Mouse (Mus musculus): ENCODE data around the gene Olfr1278. TPM values are rescaled to one million over a fixed set of nuclear protein-coding genes. Genes with fewer than 3 reads are reported as not detected.
"Not testable (repeated sequence)": the region's sequence is repeated elsewhere in the genome, so short reads cannot be mapped to it uniquely, and the experiment has no call there.

Gene Olfr1278
- not detected in 2 replicates for polyA plus RNA-seq (2014; fragmentation: Nextera tagmentation; extraction: Ambion mirVana)

- no peaks in the 10 kb centered on the region for H3K27me3 ChIP-seq (ENCODE audit: control insufficient read depth, insufficient read depth, low read length)
- ATAC-seq (ENCODE audit: insufficient number of reproducible peaks, low FRiP score, low TSS enrichment, low read depth), result no peak
Measured at GRCm38 (mm10) chr2:111289836-111290235, at the start of gene Olfr1278. Gene Olfr1278 (plus strand): TSS chr2:111290136.

GRCm38 (mm10) chr2:111254216-111254615 lies 35.7 kb upstream of the Olfr1278 start, which contains the start of gene Olfr1276:
Gene Olfr1276 (plus strand): TSS chr2:111254516.
- H3K9me3 ChIP-seq (ENCODE audit: control insufficient read depth, low read length), result no peaks in the 10 kb centered on the region
- H3K27me3 ChIP-seq (ENCODE audit: control insufficient read depth, insufficient read depth, low read length), result no peaks in the 10 kb centered on the region
- H3K4me1 ChIP-seq (ENCODE audit: control insufficient read depth, insufficient read depth, low read length), result no peaks in the 10 kb centered on the region
- no peak within 1 kb of the TSS for H3K9ac ChIP-seq (ENCODE audit: low read length)
- ATAC-seq (ENCODE audit: insufficient number of reproducible peaks, low FRiP score, low TSS enrichment, low read depth), result no peak
- no peak within 1 kb of the TSS for H3K4me3 ChIP-seq (ENCODE audit: low read depth, low read length)
- no peak for DNase-seq (ENCODE audit: low spot score)
- H3K4me2 ChIP-seq (ENCODE audit: low read depth, severe bottlenecking), result no peak within 1 kb of the TSS
- H3K27ac ChIP-seq (replicated peaks; ENCODE audit: low read depth, low read length), result no peak within 1 kb of the TSS
- no peaks in the 10 kb centered on the region for H3K36me3 ChIP-seq (ENCODE audit: control insufficient read depth, insufficient read depth, low read length)

More at GRCm38 (mm10) chr2:111289836-111290235, at the start of gene Olfr1278:
- Histone ChIP-seq H3K4me2 (ENCODE audit: low read depth, severe bottlenecking) (no peak within 1 kb of the TSS), H3K36me3 (ENCODE audit: control insufficient read depth, insufficient read depth, low read length) (no peaks in the 10 kb centered on the region), H3K4me3 (ENCODE audit: low read depth, low read length) (no peak within 1 kb of the TSS), H3K9me3 (ENCODE audit: control insufficient read depth, low read length) (no peaks in the 10 kb centered on the region), H3K9ac (ENCODE audit: low read length) (no peak within 1 kb of the TSS), H3K27ac (replicated peaks; ENCODE audit: low read depth, low read length) (no peak within 1 kb of the TSS), H3K4me1 (ENCODE audit: control insufficient read depth, insufficient read depth, low read length) (no peaks in the 10 kb centered on the region)
- no peak for DNase-seq (ENCODE audit: low spot score)

- no peaks in the 10 kb centered on the region for H3K36me3 ChIP-seq (ENCODE audit: control insufficient read depth, insufficient read depth, low read length)
- no peak within 1 kb of the TSS for H3K9ac ChIP-seq (ENCODE audit: low read length)
- no peaks in the 10 kb centered on the region for H3K9me3 ChIP-seq (ENCODE audit: control insufficient read depth, low read length)
- no peak within 1 kb of the TSS for H3K4me2 ChIP-seq (ENCODE audit: low read depth, severe bottlenecking)
- ATAC-seq (ENCODE audit: insufficient number of reproducible peaks, low FRiP score, low TSS enrichment, low read depth) (no peak), DNase-seq (ENCODE audit: low spot score) (no peak)
- WGBS, result 81% methylated on average over 2 of the region's 2 CpGs
- H3K27ac ChIP-seq (replicated peaks; ENCODE audit: low read depth, low read length), result no peak within 1 kb of the TSS
- H3K4me1 ChIP-seq (ENCODE audit: control insufficient read depth, insufficient read depth, low read length), result no peaks in the 10 kb centered on the region
- H3K4me3 ChIP-seq (ENCODE audit: low read depth, low read length), result no peak within 1 kb of the TSS
- no peaks in the 10 kb centered on the region for H3K27me3 ChIP-seq (ENCODE audit: control insufficient read depth, insufficient read depth, low read length)
Measured at GRCm38 (mm10) chr2:111274006-111274405, 15.9 kb upstream of the Olfr1278 start, which contains the start of gene Olfr1277. Gene Olfr1277 (minus strand): TSS chr2:111274106.

- no peaks in the 10 kb centered on the region for H3K27me3 ChIP-seq (ENCODE audit: control insufficient read depth, insufficient read depth, low read length)
- H3K4me1 ChIP-seq (ENCODE audit: control insufficient read depth, insufficient read depth, low read length), result no peaks in the 10 kb centered on the region
- H3K4me2 ChIP-seq (ENCODE audit: low read depth, severe bottlenecking), result no peak overlapping the region
- H3K9ac ChIP-seq (ENCODE audit: low read length), result no peak overlapping the region
- H3K27ac ChIP-seq (replicated peaks; ENCODE audit: low read depth, low read length), result no peak overlapping the region
- DNase-seq (ENCODE audit: low spot score) (no peak), ATAC-seq (ENCODE audit: insufficient number of reproducible peaks, low FRiP score, low TSS enrichment, low read depth) (no peak)
- H3K9me3 ChIP-seq (ENCODE audit: control insufficient read depth, low read length), result no peaks in the 10 kb centered on the region
- H3K4me3 ChIP-seq (ENCODE audit: low read depth, low read length), result no peak overlapping the region
- no peaks in the 10 kb centered on the region for H3K36me3 ChIP-seq (ENCODE audit: control insufficient read depth, insufficient read depth, low read length)
Measured at GRCm38 (mm10) chr2:111298541-111298940, 8.6 kb downstream of the Olfr1278 start.

GRCm38 (mm10) chr2:111300374-111300773 lies 10.4 kb downstream of the Olfr1278 start, which contains the start of gene Olfr1279:
Gene Olfr1279 (plus strand): TSS chr2:111300635.
- H3K4me2 ChIP-seq (ENCODE audit: low read depth, severe bottlenecking), result no peak within 1 kb of the TSS
- H3K27ac ChIP-seq (replicated peaks; ENCODE audit: low read depth, low read length), result no peak within 1 kb of the TSS
- H3K4me1 ChIP-seq (ENCODE audit: control insufficient read depth, insufficient read depth, low read length), result no peaks in the 10 kb centered on the region
- H3K9me3 ChIP-seq (ENCODE audit: control insufficient read depth, low read length), result no peaks in the 10 kb centered on the region
- DNase-seq (ENCODE audit: low spot score), result no peak
- H3K36me3 ChIP-seq (ENCODE audit: control insufficient read depth, insufficient read depth, low read length), result no peaks in the 10 kb centered on the region
- no peak within 1 kb of the TSS for H3K4me3 ChIP-seq (ENCODE audit: low read depth, low read length)
- no peaks in the 10 kb centered on the region for H3K27me3 ChIP-seq (ENCODE audit: control insufficient read depth, insufficient read depth, low read length)
- no peak within 1 kb of the TSS for H3K9ac ChIP-seq (ENCODE audit: low read length)
- no peak for ATAC-seq (ENCODE audit: insufficient number of reproducible peaks, low FRiP score, low TSS enrichment, low read depth)

- Histone ChIP-seq H3K4me1 (ENCODE audit: control insufficient read depth, insufficient read depth, low read length) (no peaks in the 10 kb centered on the region), H3K9ac (ENCODE audit: low read length) (no peak within 1 kb of the TSS), H3K27ac (replicated peaks; ENCODE audit: low read depth, low read length) (no peak within 1 kb of the TSS), H3K27me3 (ENCODE audit: control insufficient read depth, insufficient read depth, low read length) (no peaks in the 10 kb centered on the region), H3K4me2 (ENCODE audit: low read depth, severe bottlenecking) (no peak within 1 kb of the TSS), H3K9me3 (ENCODE audit: control insufficient read depth, low read length) (no peaks in the 10 kb centered on the region), H3K4me3 (ENCODE audit: low read depth, low read length) (no peak within 1 kb of the TSS), H3K36me3 (ENCODE audit: control insufficient read depth, insufficient read depth, low read length) (no peaks in the 10 kb centered on the region)
- DNase-seq (ENCODE audit: low spot score) (no peak), ATAC-seq (ENCODE audit: insufficient number of reproducible peaks, low FRiP score, low TSS enrichment, low read depth) (no peak)
Measured at GRCm38 (mm10) chr2:111313717-111314116, 23.8 kb downstream of the Olfr1278 start, which contains the start of gene Olfr1280. Gene Olfr1280 (plus strand): TSS chr2:111314017.

- no peak for ATAC-seq (ENCODE audit: insufficient number of reproducible peaks, low FRiP score, low TSS enrichment, low read depth)
Measured at GRCm38 (mm10) chr2:111326220-111326619, 36.3 kb downstream of the Olfr1278 start, which contains the start of gene Olfr1281. Gene Olfr1281 (plus strand): TSS chr2:111326520.

GRCm38 (mm10) chr2:111333721-111334120 lies 43.8 kb downstream of the Olfr1278 start:
- H3K4me3 ChIP-seq (ENCODE audit: low read depth, low read length); H3K9ac ChIP-seq (ENCODE audit: low read length); H3K4me1 ChIP-seq (ENCODE audit: control insufficient read depth, insufficient read depth, low read length); H3K27me3 ChIP-seq (ENCODE audit: control insufficient read depth, insufficient read depth, low read length); H3K4me2 ChIP-seq (ENCODE audit: low read depth, severe bottlenecking); H3K27ac ChIP-seq (replicated peaks; ENCODE audit: low read depth, low read length); H3K9me3 ChIP-seq (ENCODE audit: control insufficient read depth, low read length); ATAC-seq (ENCODE audit: insufficient number of reproducible peaks, low FRiP score, low TSS enrichment, low read depth); DNase-seq (ENCODE audit: low spot score); H3K36me3 ChIP-seq (ENCODE audit: control insufficient read depth, insufficient read depth, low read length): not testable (repeated sequence)
- 93% methylated on average over 5 of the region's 5 CpGs for WGBS

More at GRCm38 (mm10) chr2:111326220-111326619, 36.3 kb downstream of the Olfr1278 start, which contains the start of gene Olfr1281:
- no peaks in the 10 kb centered on the region for H3K4me1 ChIP-seq (ENCODE audit: control insufficient read depth, insufficient read depth, low read length)
- H3K27me3 ChIP-seq (ENCODE audit: control insufficient read depth, insufficient read depth, low read length), result no peaks in the 10 kb centered on the region
- H3K9ac ChIP-seq (ENCODE audit: low read length), result no peak within 1 kb of the TSS
- no peak within 1 kb of the TSS for H3K27ac ChIP-seq (replicated peaks; ENCODE audit: low read depth, low read length)
- no peak for DNase-seq (ENCODE audit: low spot score)
- H3K36me3 ChIP-seq (ENCODE audit: control insufficient read depth, insufficient read depth, low read length), result no peaks in the 10 kb centered on the region
- 75% methylated on average over 2 of the region's 2 CpGs for WGBS
- H3K4me3 ChIP-seq (ENCODE audit: low read depth, low read length), result no peak within 1 kb of the TSS
- H3K9me3 ChIP-seq (ENCODE audit: control insufficient read depth, low read length), result no peaks in the 10 kb centered on the region
- no peak within 1 kb of the TSS for H3K4me2 ChIP-seq (ENCODE audit: low read depth, severe bottlenecking)

GRCm38 (mm10) chr2:111335976-111336375 lies 46.0 kb downstream of the Olfr1278 start, which contains the start of gene Olfr1282:
Gene Olfr1282 (minus strand): TSS chr2:111336076.
- DNase-seq (ENCODE audit: low spot score) (no peak), ATAC-seq (ENCODE audit: insufficient number of reproducible peaks, low FRiP score, low TSS enrichment, low read depth) (no peak)
- Histone ChIP-seq H3K4me3 (ENCODE audit: low read depth, low read length) (no peak within 1 kb of the TSS), H3K9ac (ENCODE audit: low read length) (no peak within 1 kb of the TSS), H3K27me3 (ENCODE audit: control insufficient read depth, insufficient read depth, low read length) (no peaks in the 10 kb centered on the region), H3K9me3 (ENCODE audit: control insufficient read depth, low read length) (no peaks in the 10 kb centered on the region), H3K4me2 (ENCODE audit: low read depth, severe bottlenecking) (no peak within 1 kb of the TSS), H3K36me3 (ENCODE audit: control insufficient read depth, insufficient read depth, low read length) (no peaks in the 10 kb centered on the region), H3K27ac (replicated peaks; ENCODE audit: low read depth, low read length) (no peak within 1 kb of the TSS), H3K4me1 (ENCODE audit: control insufficient read depth, insufficient read depth, low read length) (no peaks in the 10 kb centered on the region)
- WGBS, result 74% methylated on average over 2 of the region's 2 CpGs

Measured in limb, embryonic 11.5 days (tissue).